Mouse (Mus musculus): Measurements from ENCODE around the gene Prrt1. TPM values are rescaled to one million over a fixed set of nuclear protein-coding genes. Genes with fewer than 3 reads are reported as not detected.

The Prrt1 gene
- polyA plus RNA-seq (2012; rRNA removed; ENCODE audit: low replicate concordance) = 3.7 and 6.6 TPM in 2 replicates

DNA sequence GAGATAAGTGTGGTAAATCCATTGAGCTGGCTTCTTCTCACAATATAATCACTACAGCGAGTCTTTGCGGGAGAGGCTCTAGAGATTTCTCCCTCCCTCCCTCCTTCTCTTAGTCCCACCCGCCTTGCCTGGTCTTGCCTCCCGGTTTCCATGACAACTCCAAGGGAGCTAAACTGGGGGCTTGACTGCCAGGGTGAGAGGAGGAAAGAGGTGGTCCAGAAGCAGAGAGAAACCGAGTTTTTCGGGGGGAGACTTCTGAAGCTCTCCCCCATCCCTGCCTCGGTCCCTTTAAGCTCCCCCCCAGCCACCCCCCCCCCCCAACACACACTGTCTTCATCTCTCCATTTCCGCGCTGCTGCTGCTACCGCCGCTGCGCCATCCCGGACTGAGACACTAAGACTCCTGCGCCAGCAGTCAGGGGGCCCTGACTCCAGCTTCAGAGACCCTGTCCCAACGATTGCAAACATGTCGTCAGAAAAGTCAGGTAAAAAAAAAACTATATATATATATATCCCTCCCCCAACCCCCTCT is at the start of gene Prrt1:
Prrt1 (plus strand) TSS at position 313 of the 531 bp plus-strand sequence.

DNA sequence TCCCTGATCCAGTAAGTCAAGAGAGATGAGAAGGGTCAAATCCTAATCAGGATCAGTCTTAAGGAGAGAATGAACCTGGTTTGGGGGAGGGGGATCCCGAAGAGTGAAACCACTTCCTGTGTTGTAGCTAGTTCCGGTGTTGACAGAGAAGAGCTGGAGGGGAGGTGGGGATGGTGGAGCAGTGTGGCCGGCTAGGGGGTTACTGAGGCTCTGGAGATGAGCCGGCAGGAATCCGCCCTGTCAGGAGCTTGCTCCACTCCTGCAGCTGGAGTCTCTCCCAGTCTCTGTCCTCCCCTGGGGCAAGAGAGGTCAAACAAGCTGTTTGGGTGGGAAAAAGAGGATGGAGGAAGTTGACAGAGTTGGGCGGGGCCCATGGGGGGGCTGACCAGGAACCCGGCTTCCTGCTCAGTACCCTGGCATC is 39.6 kb upstream of the Prrt1 start, which contains the start of gene Gpsm3:
Gpsm3 (plus strand) TSS at position 126 of the 421 bp plus-strand sequence.

DNA sequence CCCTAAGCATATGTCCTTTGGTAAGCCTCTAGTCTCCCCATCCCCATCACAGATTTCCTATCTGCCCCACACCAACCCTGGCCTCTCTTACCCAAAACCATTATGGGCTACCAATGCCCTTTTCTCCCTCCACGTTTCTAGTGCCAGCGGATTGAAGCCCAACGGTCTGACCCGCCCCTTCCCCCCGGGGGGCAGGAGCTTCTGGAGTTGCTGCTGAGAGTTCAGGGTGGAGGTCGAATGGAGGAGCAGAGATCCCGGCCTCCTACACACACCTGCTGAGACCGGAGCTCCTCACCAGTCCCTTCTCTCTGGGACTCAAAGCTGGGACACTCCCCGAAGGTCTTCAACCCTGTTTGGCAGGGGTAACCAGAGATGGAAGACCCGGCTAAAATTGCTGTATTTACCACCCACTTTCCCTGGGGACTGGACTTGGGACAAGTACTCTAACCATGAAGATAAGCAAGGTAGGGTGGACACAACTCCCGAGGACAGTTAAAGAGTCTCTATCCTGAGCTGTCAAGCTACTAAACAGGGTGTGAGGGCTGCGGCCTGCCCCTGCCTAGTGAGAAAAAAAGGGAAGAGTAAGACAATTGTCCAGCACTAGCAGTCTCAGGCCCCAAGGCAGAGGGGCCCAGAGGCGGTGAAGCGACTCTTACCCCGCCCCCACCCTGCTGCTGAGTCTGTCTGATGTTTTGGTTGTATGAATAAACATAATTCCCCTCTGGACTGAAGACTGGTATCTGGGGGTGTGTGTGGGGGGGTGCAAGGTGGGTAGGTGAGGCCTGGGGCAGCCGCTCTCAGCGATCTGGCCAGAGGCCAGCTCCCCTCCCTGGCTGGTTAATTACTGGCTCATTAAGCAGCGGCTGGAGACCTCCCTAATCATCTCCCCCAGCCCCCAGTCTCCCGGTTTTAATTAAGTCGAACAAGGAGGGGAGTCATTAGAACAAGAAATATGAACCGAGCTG is 38.0 kb upstream of the Prrt1 start, which contains the start of gene Pbx2:
Pbx2 (plus strand) TSS at position 238 of the 965 bp plus-strand sequence.

DNA sequence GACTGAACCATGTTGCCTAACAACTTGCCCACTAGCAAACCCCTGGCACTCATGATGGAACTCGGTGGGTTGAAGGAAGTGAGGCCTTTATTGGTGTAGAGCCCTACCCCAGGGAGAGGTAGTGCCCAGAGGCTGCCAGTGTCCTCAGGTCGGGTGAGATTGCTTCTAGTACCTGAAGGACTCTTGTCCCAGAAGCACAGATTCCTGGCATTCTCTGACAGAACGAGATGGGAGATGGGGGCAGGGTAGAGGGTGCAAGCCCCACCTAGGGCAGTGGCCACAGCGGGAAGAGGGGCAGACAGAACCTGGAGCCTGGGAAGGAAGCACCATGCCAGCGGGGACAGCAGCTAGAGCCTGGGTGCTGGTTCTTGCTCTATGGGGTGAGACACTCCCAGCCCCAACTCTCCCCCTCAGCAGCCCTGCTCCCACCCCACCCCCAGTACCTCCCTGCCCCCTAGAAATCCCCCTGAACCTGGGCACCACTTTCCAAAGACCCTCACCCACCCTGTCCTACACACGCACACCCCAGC is 31.7 kb upstream of the Prrt1 start, which contains the start of gene Ager:
Ager (plus strand) TSS at position 297 of the 530 bp plus-strand sequence.

DNA sequence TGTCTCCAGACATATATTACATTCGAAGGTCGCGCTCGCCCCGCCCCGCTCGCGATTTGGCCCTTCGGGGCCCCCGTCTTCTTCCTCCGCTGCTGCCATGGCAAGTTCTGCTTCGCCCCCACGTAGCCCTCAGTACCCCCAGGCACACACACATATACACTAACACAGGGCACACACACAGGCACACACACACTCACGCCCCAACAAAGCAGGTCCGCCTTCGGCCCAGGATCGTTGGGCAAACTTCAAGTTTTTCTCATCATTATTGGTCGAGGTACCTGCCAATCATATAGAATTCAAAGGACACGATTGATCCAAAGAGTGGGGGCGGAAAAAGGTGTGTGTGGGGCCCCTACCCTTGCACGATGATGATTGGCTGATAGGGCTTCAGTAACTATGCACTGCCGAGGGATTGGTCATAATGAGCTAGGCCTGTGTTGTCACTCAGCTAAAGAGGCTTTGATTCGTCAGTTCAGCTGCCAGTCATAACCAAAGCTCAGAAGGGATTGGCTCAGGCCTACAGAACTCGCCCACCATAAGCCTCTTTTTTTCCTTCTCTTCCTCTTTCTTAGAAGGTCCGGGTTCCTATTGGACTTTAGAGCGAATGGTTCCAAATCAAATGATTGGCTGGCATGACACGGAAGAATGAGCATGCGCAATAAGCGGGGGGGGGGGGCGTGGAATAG is 25.8 kb upstream of the Prrt1 start, which contains the start of gene Rnf5:
Rnf5 (minus strand) TSS at position 316 of the 686 bp plus-strand sequence.

DNA sequence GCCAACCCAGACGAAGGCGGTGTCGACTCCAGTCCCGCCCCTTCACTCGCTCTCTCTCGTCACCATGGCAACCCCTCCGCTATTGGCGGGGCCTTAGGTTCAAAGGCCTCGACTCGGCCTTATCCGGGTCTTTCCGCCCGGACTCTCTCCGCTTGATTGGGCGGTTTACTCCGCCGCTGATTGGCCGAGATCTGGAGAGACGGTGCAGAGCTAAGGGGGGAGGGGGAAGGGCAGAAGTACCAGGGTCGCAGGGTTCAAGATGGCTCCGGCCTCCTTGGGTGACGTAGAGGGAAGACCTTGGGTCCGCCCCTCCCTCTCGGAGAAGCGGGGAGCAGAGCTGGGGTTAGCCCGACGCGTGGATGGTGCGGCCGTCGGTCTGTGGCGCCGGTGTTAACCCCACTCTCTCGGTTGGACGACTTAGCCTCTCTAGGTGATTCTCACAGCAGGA is 25.2 kb upstream of the Prrt1 start, which contains the start of gene Agpat1:
Agpat1 (plus strand) TSS at position 202 of the 448 bp plus-strand sequence.

DNA sequence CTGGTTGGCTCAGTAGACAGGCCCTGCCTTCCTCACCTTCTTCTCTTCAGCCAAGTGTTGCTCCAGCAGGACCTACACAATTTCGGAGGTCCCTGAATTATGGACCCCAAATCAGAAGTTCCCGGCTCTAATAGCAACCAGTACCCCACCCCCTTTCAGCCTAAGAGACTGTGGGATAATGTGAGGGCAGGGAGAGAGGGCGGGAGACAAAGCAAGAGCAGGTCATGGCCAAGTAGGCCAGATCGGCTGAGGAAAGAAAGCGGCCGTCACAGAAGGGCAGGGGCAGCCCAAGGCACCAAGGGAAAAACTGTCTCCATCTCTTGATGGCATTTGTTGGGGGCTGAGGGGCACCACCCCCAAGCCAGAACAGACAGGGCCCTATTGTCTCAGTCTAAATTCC is 13.5 kb upstream of the Prrt1 start, which contains the start of gene Egfl8:
Egfl8 (minus strand) TSS at position 101 of the 400 bp plus-strand sequence.

DNA sequence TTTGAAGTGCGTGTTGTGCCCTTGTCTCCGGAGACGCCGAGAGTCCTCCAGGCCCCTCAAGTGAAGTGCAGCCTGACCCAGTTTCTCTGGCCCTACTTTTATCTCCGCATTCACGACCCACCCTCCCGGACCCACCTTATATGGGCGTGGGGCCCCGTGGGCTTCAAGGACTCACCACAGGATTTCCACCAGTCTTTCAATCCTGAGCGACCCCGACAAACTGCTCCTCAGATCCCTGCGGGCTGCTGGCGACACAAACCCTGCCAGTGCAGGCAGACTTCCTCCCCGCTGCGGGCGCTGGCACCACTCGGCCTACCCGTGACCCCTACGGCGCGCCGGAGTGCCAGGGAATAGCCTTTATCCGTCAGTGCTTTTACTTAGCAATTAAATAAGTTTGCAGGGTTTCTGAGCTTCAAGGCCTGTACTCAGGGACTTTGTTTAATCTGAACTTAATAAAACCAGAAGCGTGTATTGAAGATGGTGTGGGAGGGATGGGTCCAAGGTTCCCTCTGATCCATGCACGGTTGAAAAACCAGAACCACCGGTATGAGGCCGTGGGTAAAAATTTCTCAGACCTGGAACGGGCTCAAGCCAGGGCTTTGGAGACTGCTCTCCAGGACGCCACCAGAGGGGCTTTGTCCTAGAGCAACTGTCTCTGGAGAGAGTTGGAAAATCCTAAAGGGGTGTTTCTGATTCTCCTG is 1.2 kb upstream of the Prrt1 start, which contains the start of gene Ppt2:
Ppt2 (minus strand) TSS at position 568 of the 701 bp plus-strand sequence.

DNA sequence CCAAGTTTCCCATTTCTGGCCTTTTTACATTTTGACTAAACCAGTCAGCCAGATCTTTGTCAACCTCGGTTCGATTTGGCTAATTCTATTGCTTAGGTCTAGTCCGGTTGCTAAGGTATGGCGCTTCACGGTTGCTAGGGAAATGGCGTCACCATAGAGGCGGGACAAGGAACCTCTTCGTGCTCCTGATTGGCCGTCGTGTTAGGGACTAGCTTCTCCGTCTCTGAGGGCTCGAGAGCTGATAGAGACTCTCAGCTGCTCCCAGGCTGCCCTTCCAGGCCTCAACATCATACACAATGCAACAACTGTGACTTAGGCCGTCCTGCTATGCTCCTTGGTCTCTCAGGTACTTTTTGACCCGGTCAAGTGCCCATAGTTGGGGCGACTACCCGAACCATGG is 15.3 kb downstream of the Prrt1 start, which contains the start of gene Fkbpl:
Fkbpl (plus strand) TSS at position 157 of the 400 bp plus-strand sequence.

DNA sequence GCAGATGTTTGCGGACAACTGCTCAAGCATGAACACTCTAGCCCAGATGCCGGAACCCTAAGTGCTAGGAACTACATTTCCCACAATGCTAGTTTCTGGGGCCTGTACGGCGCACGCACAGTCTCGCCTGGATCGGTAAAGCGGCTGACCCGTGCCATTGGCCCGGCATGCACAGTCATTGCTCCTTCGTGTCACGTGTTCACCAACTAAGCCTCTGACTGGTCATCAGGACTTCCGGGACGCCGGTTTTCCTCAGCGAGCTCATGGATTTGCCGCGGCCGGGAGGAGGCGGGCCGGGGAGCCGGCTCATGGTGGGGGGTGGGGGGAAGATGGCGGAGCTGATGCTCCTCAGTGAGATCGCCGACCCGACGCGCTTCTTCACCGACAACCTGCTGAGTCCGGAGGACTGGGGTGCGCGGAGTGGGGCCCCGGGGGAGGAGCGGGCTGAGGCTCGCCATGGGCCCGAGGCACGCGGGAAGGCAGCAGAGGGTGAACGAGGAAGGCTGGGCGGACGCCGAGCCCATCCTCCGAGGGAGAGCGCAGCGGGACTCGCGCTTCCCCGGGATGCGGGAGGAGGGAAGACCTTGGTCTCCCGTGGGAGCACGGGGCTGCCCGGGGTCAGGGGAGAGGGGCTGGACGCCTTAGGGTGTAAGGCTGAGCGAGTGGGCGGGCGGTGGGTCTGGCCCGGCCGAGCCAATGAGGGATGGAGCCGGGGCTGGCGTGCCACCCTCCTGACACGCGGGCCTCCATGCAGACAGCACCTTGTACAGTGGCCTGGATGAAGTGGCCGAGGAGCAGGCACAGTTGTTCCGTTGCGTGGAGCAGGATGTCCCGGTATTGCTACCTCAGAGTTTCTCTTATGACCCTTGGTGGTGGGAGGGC is 17.8 kb downstream of the Prrt1 start, which contains the start of gene Atf6b:
Atf6b (plus strand) TSS at position 241 of the 882 bp plus-strand sequence.

DNA sequence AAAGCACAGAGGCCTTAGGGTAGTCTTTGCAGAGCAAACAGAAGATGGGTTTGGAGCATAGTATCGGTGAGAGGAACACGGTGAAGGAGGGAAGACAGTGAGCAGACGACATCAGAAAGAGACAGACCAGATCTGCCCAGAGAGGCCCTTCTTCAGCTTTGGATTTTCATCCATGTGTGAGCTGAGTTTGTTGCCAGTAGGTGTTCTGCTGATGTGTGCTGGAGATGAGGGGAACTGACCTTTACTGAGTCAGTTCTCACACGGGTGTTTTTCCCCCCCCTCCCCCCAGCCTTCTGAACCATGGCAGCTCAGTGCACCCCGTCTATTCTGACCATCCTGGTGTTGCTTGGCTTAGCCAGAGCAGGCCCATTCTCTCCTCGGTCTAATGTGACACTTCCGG is 40.9 kb downstream of the Prrt1 start, which contains the start of gene Tnxb:
Tnxb (plus strand) TSS at position 301 of the 400 bp plus-strand sequence.

Other genes with a start within 250 kb of the Prrt1 start
- gene BC051142, start 230.7 kb upstream of the Prrt1 start, polyA plus RNA-seq (2012; rRNA removed; ENCODE audit: low replicate concordance) = 0.94 and 1.8 TPM in 2 replicates
- 0.40 TPM in 1 of 2 replicates, not detected in the other for gene Btnl4, start 152.2 kb upstream of the Prrt1 start, polyA plus RNA-seq (2012; rRNA removed; ENCODE audit: low replicate concordance)
- not detected in 2 replicates for gene Btnl6, start 112.2 kb upstream of the Prrt1 start, polyA plus RNA-seq (2012; rRNA removed; ENCODE audit: low replicate concordance)
- gene Notch4, start 65.3 kb upstream of the Prrt1 start, polyA plus RNA-seq (2012; rRNA removed; ENCODE audit: low replicate concordance) = 22.4 and 68.7 TPM in 2 replicates
- gene Gpsm3, start 39.7 kb upstream of the Prrt1 start, polyA plus RNA-seq (2012; rRNA removed; ENCODE audit: low replicate concordance) = 14.5 and 19.6 TPM in 2 replicates
- 51.4 and 93.8 TPM in 2 replicates for gene Pbx2, start 38.3 kb upstream of the Prrt1 start, polyA plus RNA-seq (2012; rRNA removed; ENCODE audit: low replicate concordance)
- gene Ager, start 31.7 kb upstream of the Prrt1 start, polyA plus RNA-seq (2012; rRNA removed; ENCODE audit: low replicate concordance) = 2.8 and 4.0 TPM in 2 replicates
- gene Rnf5, start 25.8 kb upstream of the Prrt1 start, polyA plus RNA-seq (2012; rRNA removed; ENCODE audit: low replicate concordance) = 90.6 and 100 TPM in 2 replicates
- gene Agpat1, start 25.3 kb upstream of the Prrt1 start, polyA plus RNA-seq (2012; rRNA removed; ENCODE audit: low replicate concordance) = 234 and 241 TPM in 2 replicates
- 5.7 and 6.5 TPM in 2 replicates for gene Egfl8, start 13.6 kb upstream of the Prrt1 start, polyA plus RNA-seq (2012; rRNA removed; ENCODE audit: low replicate concordance)
- 51.8 and 56.8 TPM in 2 replicates for gene Ppt2, start 1.0 kb upstream of the Prrt1 start, polyA plus RNA-seq (2012; rRNA removed; ENCODE audit: low replicate concordance)
- gene Fkbpl, start 15.2 kb downstream of the Prrt1 start, polyA plus RNA-seq (2012; rRNA removed; ENCODE audit: low replicate concordance) = 6.4 and 7.2 TPM in 2 replicates
- 65.5 and 103 TPM in 2 replicates for gene Atf6b, start 17.6 kb downstream of the Prrt1 start, polyA plus RNA-seq (2012; rRNA removed; ENCODE audit: low replicate concordance)
- 90.8 and 117 TPM in 2 replicates for gene Tnxb, start 41.0 kb downstream of the Prrt1 start, polyA plus RNA-seq (2012; rRNA removed; ENCODE audit: low replicate concordance)
- 136 and 385 TPM in 2 replicates for gene C4b, start 114.3 kb downstream of the Prrt1 start, polyA plus RNA-seq (2012; rRNA removed; ENCODE audit: low replicate concordance)
- gene Cyp21a1, start 175.0 kb downstream of the Prrt1 start, polyA plus RNA-seq (2012; rRNA removed; ENCODE audit: low replicate concordance) = 0.26 and 1.6 TPM in 2 replicates
- 37.5 and 44.6 TPM in 2 replicates for gene Stk19, start 207.4 kb downstream of the Prrt1 start, polyA plus RNA-seq (2012; rRNA removed; ENCODE audit: low replicate concordance)
- gene Dxo, start 207.5 kb downstream of the Prrt1 start, polyA plus RNA-seq (2012; rRNA removed; ENCODE audit: low replicate concordance) = 65.8 and 69.5 TPM in 2 replicates
- 92.6 and 103 TPM in 2 replicates for gene Skiv2l, start 220.7 kb downstream of the Prrt1 start, polyA plus RNA-seq (2012; rRNA removed; ENCODE audit: low replicate concordance)
- gene Nelfe, start 220.9 kb downstream of the Prrt1 start, polyA plus RNA-seq (2012; rRNA removed; ENCODE audit: low replicate concordance) = 26.6 and 41.9 TPM in 2 replicates
- 75.6 and 198 TPM in 2 replicates for gene Cfb, start 233.0 kb downstream of the Prrt1 start, polyA plus RNA-seq (2012; rRNA removed; ENCODE audit: low replicate concordance)
- 7.5 and 24.8 TPM in 2 replicates for gene Zbtb12, start 249.9 kb downstream of the Prrt1 start, polyA plus RNA-seq (2012; rRNA removed; ENCODE audit: low replicate concordance)

Data from subcutaneous adipose tissue, adult 2 months (tissue).